Mouse (Mus musculus): ENCODE measurements around the gene Cfap70. TPM values are rescaled to one million over a fixed set of nuclear protein-coding genes. Genes with fewer than 3 reads are reported as not detected.

Gene Cfap70
- polyA plus RNA-seq, 1 experiment = 0.06 TPM

DNA sequence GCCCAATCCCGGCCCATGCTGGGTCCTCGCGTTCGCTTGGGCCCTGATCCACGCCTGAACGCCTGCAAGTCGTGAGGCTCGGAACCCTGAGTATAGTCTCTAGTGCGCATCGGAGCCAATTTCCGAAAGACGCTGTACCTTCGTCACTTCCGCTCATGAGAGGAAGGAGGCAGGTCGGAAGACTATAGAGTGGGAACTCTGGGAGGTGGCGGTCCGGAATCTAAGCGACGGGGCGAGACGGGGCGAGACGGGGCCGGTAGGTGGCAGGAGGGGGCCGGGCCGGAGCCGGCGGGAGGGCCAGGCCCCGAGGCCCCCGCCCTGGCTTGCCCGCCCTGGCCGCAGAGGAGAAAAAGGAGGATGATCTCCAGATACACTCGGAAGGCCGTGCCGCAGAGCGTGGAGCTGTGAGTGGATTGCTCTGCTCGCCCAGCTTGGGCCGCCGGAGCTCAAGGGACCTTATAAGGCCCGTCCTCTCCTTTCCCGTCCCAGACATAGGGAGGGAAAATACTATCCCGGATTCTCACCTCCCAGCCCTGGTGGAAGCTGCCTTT is 104.0 kb downstream of the Cfap70 start, which contains the start of the genes Ecd and Fam149b:
Gene Ecd (minus strand): TSS at position 131 of the 551 bp plus-strand sequence.
Gene Fam149b (plus strand): TSS at position 172 of the 551 bp plus-strand sequence.
- under 1% methylated on average over 42 of the region's 42 CpGs for WGBS
- peak; percentile 97 for DNase-seq (ENCODE audit: low read depth, low spot score)

DNA sequence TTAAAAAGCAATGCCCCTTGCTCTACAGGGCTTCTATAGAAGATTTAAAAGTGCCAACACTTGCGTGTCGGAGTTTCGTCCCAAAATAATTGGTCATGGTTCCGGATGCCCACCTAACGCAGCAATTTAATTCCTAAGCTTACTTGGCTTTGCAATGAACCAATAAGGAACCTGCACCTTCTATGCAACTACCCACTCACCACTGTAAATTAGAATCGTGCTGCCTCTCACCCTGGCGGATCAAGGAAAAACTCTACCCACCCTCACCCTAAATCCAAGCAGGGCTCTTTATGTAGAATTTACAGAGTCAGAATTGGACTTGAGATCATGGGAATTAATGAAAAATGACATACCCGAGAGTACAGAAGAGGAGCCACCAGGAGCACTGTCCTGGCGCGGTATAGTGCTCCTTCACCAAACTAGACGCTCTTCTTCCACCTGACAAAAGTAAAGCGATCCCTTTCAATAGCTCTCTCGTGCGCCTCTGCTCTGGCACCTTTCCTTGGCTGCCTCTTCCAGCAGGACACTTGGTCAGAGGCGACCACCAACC is 104.5 kb downstream of the Cfap70 start:
- DNase-seq (ENCODE audit: low read depth, low spot score) = no peak
- WGBS = 1% methylated on average over 15 of the region's 15 CpGs

DNA sequence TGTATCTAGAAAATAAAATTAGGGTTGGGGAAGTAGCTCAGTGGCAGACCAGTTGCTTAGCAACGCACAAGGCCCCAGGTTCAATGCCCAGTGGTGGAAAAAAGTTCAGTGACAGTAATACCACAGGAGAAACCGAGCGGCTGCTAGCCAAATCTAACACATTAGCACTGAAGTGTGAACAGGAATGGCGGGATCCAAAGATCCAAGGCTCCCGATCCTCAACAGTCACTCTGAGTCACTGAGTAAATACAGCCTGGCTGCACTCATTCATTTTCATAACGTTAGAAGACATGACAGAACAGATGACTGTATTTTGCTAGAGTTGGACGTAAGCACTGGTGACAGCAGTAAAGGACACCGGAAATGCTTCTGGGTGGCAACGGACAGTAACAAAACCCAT is 106.1 kb downstream of the Cfap70 start:
- 44% methylated on average over 9 of the region's 9 CpGs for WGBS
- no peak for DNase-seq (ENCODE audit: low read depth, low spot score)

Other genes with a start within 250 kb of the Cfap70 start
- gene Kcnk16, start 183.0 kb downstream of the Cfap70 start, polyA plus RNA-seq (2012; rRNA removed) = 0.55 and 0.64 TPM in 2 replicates
- 10.0 and 14.3 TPM in 2 replicates for gene Nudt13, start 157.5 kb downstream of the Cfap70 start, polyA plus RNA-seq (2012; rRNA removed)
- 14.5 and 17.1 TPM in 2 replicates for gene Ecd, start 104.1 kb downstream of the Cfap70 start, polyA plus RNA-seq (2012; rRNA removed)
- gene Fam149b, start 104.1 kb downstream of the Cfap70 start, polyA plus RNA-seq (2012; rRNA removed) = 21.3 and 28.7 TPM in 2 replicates
- gene Dnajc9, start 63.3 kb downstream of the Cfap70 start, polyA plus RNA-seq (2012; rRNA removed) = 14.7 and 20.4 TPM in 2 replicates
- 40.4 and 46.0 TPM in 2 replicates for gene Mrps16, start 58.6 kb downstream of the Cfap70 start, polyA plus RNA-seq (2012; rRNA removed)
- 49.6 and 52.9 TPM in 2 replicates for gene Anxa7, start 27.9 kb upstream of the Cfap70 start, polyA plus RNA-seq (2012; rRNA removed)
- 0.63 and 0.64 TPM in 2 replicates for gene Mss51, start 44.7 kb upstream of the Cfap70 start, polyA plus RNA-seq (2012; rRNA removed)
- gene Ppp3cb, start 94.3 kb upstream of the Cfap70 start, polyA plus RNA-seq (2012; rRNA removed) = 10.7 and 11.9 TPM in 2 replicates
- 2.4 and 3.1 TPM in 2 replicates for gene Usp54, start 188.8 kb upstream of the Cfap70 start, polyA plus RNA-seq (2012; rRNA removed)
- gene Myoz1, start 204.3 kb upstream of the Cfap70 start, polyA plus RNA-seq (2012; rRNA removed) = 0.30 TPM in 1 of 2 replicates, not detected in the other
- 0.07 and 0.09 TPM in 2 replicates for gene Synpo2l, start 216.1 kb upstream of the Cfap70 start, polyA plus RNA-seq (2012; rRNA removed)
- 117 and 195 TPM in 2 replicates for gene Sec24c, start 222.1 kb upstream of the Cfap70 start, polyA plus RNA-seq (2012; rRNA removed)
- 4.2 and 6.4 TPM in 2 replicates for gene Fut11, start 242.7 kb upstream of the Cfap70 start, polyA plus RNA-seq (2012; rRNA removed)